Mouse (Mus musculus): Measurements from ENCODE around the gene Plrg1.

- TF ChIP-seq CTCF (IDR thresholded peaks at IDR 0.05; ENCODE audit: low read depth) (no peak), EP300 (optimal IDR thresholded peaks at IDR 0.05) (no peak)
These were observed 34.1 kb upstream of the Plrg1 start for GRCm38 (mm10) chr3:83021176-83021575.

Data from stomach, postnatal 0 days (tissue).